Mouse (Mus musculus) stomach, embryonic 16.5 days (tissue): Measurements from ENCODE around the gene Bdh2. TPM values are rescaled to one million over a fixed set of nuclear protein-coding genes. Genes with fewer than 3 reads are reported as not detected.

Experiments used
- ATAC-seq: fragments of 200-750 bp; cut with Nextera tagmentation; 2 replicates; pipeline ENCODE4 v1.8.0; 2017; ENCODE audit warnings: moderate number of reproducible peaks, moderate TSS enrichment; ENCODE audit not compliant: insufficient read depth, low FRiP score
- H3K27ac ChIP-seq: fragments of 300-500 bp; sonication (generic); 2 replicates; pipeline ENCODE4 v1.5.1; 2014; ENCODE audit warnings: low read length
- H3K27me3 ChIP-seq: fragments of 300-500 bp; sonication (generic); 2 replicates; pipeline ENCODE4 v1.6.1; 2014; ENCODE audit warnings: low read length, control low read depth, mixed read lengths; ENCODE audit not compliant: control insufficient read depth, insufficient read depth
- H3K36me3 ChIP-seq: fragments of 300-500 bp; sonication (generic); 2 replicates; pipeline ENCODE4 v1.6.1; 2014; ENCODE audit warnings: low read length; ENCODE audit not compliant: control insufficient read depth, insufficient read depth
- H3K4me1 ChIP-seq: fragments of 300-500 bp; sonication (generic); 2 replicates; pipeline ENCODE4 v1.6.1; 2014; ENCODE audit warnings: low read length, control low read depth, mixed read lengths; ENCODE audit not compliant: control insufficient read depth, insufficient read depth
- H3K4me2 ChIP-seq: fragments of 300-500 bp; sonication (generic); 2 replicates; pipeline ENCODE4 v1.6.1; 2014; ENCODE audit warnings: low read depth, low read length, mixed read lengths
- H3K4me3 ChIP-seq: fragments of 300-500 bp; sonication (generic); replicated peaks from 2 replicates; pipeline ENCODE4 v1.5.1; 2014; ENCODE audit warnings: mild to moderate bottlenecking, low read length
- H3K9ac ChIP-seq: fragments of 300-500 bp; sonication (generic); 2 replicates; pipeline ENCODE4 v1.6.1; 2014; ENCODE audit warnings: low read length
- H3K9me3 ChIP-seq: fragments of 300-500 bp; sonication (generic); replicated peaks from 2 replicates; pipeline ENCODE4 v1.6.1; 2016; ENCODE audit warnings: low read length, control low read depth; ENCODE audit not compliant: control insufficient read depth
- WGBS: fragments of 180-500 bp; shearing (Covaris S2); extraction: QIAGEN DNeasy Blood & Tissue Kit; methylation state at CpG from one replicate; pipeline ENCODE4 v1.1.7; 2014; 5-methylcytosine and 5-hydroxymethylcytosine counted together
- polyA plus RNA-seq: library from polyadenylated mRNA; unstranded; fragments of >200 nt; fragmentation: Nextera tagmentation; extraction: Ambion mirVana; gene quantifications from 2 replicates; pipeline ENCODE4 v1.2.1, GENCODE M21; 2015

Bdh2 gene
- polyA plus RNA-seq, 1 experiment from 2014 or later: 6.2 TPM

- H3K4me2 ChIP-seq: no peak overlapping the region
- H3K4me1 ChIP-seq: no peaks in the 10 kb centered on the region
- H3K36me3 ChIP-seq: no peaks in the 10 kb centered on the region
- no peak overlapping the region for H3K27ac ChIP-seq
- no peaks in the 10 kb centered on the region for H3K9me3 ChIP-seq
- no peak overlapping the region for H3K4me3 ChIP-seq
- WGBS: 53% methylated on average over 3 of the region's 3 CpGs
- ATAC-seq: no peak
- H3K9ac ChIP-seq: no peak overlapping the region
- H3K27me3 ChIP-seq: no peaks in the 10 kb centered on the region
Measured at GRCm38 (mm10) chr3:135328560-135328959, 47.5 kb downstream of the Bdh2 start.

GRCm38 (mm10) chr3:135332691-135333090 lies 51.7 kb downstream of the Bdh2 start:
- H3K4me1 ChIP-seq: no peaks in the 10 kb centered on the region
- ATAC-seq: no peak
- no peaks in the 10 kb centered on the region for H3K9me3 ChIP-seq
- no peaks in the 10 kb centered on the region for H3K36me3 ChIP-seq
- H3K27me3 ChIP-seq: no peaks in the 10 kb centered on the region
- H3K4me3 ChIP-seq: no peak overlapping the region
- H3K27ac ChIP-seq: no peak overlapping the region
- H3K9ac ChIP-seq: no peak overlapping the region
- no peak overlapping the region for H3K4me2 ChIP-seq

- Histone ChIP-seq H3K4me2 (no peak overlapping the region), H3K4me1 (no peaks in the 10 kb centered on the region), H3K27ac (no peak overlapping the region), H3K9me3 (no peaks in the 10 kb centered on the region), H3K4me3 (no peak overlapping the region), H3K27me3 (no peaks in the 10 kb centered on the region), H3K9ac (no peak overlapping the region), H3K36me3 (no peaks in the 10 kb centered on the region)
- ATAC-seq: no peak
- WGBS: 50% methylated on average over 4 of the region's 4 CpGs
Measured at GRCm38 (mm10) chr3:135333763-135334162, 52.7 kb downstream of the Bdh2 start.

GRCm38 (mm10) chr3:135347739-135348264 lies 66.8 kb downstream of the Bdh2 start, which contains the start of gene Slc9b1:
TSS of gene Slc9b1 (plus strand) at chr3:135348029.
- Histone ChIP-seq H3K27ac (no peak within 1 kb of the TSS), H3K9ac (no peak within 1 kb of the TSS), H3K4me1 (no peaks in the 10 kb centered on the region), H3K4me2 (no peak within 1 kb of the TSS), H3K4me3 (no peak within 1 kb of the TSS), H3K27me3 (no peaks in the 10 kb centered on the region), H3K36me3 (no peaks in the 10 kb centered on the region), H3K9me3 (no peaks in the 10 kb centered on the region)
- no peak for ATAC-seq
- WGBS: 74% methylated on average over 14 of the region's 14 CpGs

- ATAC-seq: no peak
- Histone ChIP-seq H3K9me3 (no peaks in the 10 kb centered on the region), H3K9ac (no peak overlapping the region), H3K4me1 (no peaks in the 10 kb centered on the region), H3K27me3 (no peaks in the 10 kb centered on the region), H3K4me3 (no peak overlapping the region), H3K27ac (no peak overlapping the region), H3K4me2 (no peak overlapping the region), H3K36me3 (no peaks in the 10 kb centered on the region)
Measured at GRCm38 (mm10) chr3:135349022-135349421, 68.0 kb downstream of the Bdh2 start.

- Histone ChIP-seq H3K27ac (no peak overlapping the region), H3K36me3 (no peaks in the 10 kb centered on the region), H3K27me3 (no peaks in the 10 kb centered on the region), H3K4me3 (no peak overlapping the region), H3K4me2 (no peak overlapping the region), H3K4me1 (no peaks in the 10 kb centered on the region), H3K9me3 (no peaks in the 10 kb centered on the region), H3K9ac (no peak overlapping the region)
- WGBS: 92% methylated on average over 3 of the region's 3 CpGs
- no peak for ATAC-seq
Measured at GRCm38 (mm10) chr3:135351857-135352256, 70.8 kb downstream of the Bdh2 start.

Other genes starting within 250 kb of the Bdh2 start
- 18.4 and 20.4 TPM in 2 replicates for gene Cenpe, start 68.7 kb upstream of the Bdh2 start, polyA plus RNA-seq
- gene Slc9b2, start 26.5 kb downstream of the Bdh2 start, polyA plus RNA-seq: 3.6 and 3.7 TPM in 2 replicates
- gene Slc9b1, start 66.8 kb downstream of the Bdh2 start, polyA plus RNA-seq: 0.34 TPM in 1 of 2 replicates, not detected in the other
- gene Cisd2, start 142.7 kb downstream of the Bdh2 start, polyA plus RNA-seq: 52.9 and 59.7 TPM in 2 replicates
- 456 and 465 TPM in 2 replicates for gene Ube2d3, start 156.9 kb downstream of the Bdh2 start, polyA plus RNA-seq
- gene Manba, start 204.4 kb downstream of the Bdh2 start, polyA plus RNA-seq: 16.8 and 18.3 TPM in 2 replicates